ENCODE assay signal across 28 mouse cellular contexts in genomic region chr19:37391869-37392268, GRCm38 (mm10). TPM values are rescaled to one million over a fixed set of nuclear protein-coding genes. Genes with fewer than 3 reads are reported as not detected.
A peak's percentile ranks its signal among the peaks of the same experiment; 100 is the strongest.
DNase-seq lines count a peak whose midpoint lies in the region; TF ChIP-seq lines count a peak whose summit lies in the region.
"Had no signal": no experiment of that assay in that cellular context is flagged by ENCODE, and none has a peak within 500 bp of the region (broad histone marks: within the 10 kb centered on the region; RNA-seq: fewer than 3 reads in every experiment).

No protein-coding gene starts in this region.

- no peak for TF ChIP-seq CTCF in testis, adult 2 months (IDR thresholded peaks at IDR 0.05; ENCODE audit: control insufficient read depth, insufficient read depth, insufficient replicate concordance, low read depth, low read length)
- TF ChIP-seq CTCF in MEL (IDR thresholded peaks at IDR 0.05 in 2 of 3, conservative IDR thresholded peaks at IDR 0.05 in 1 of 3; ENCODE audit: control insufficient read depth in 1 of 3, insufficient read depth in 1 of 3, low read depth in 2 of 3, low read length in 3 of 3, poor library complexity in 1 of 3, severe bottlenecking in 1 of 3), result no peak

- no peak overlapping the region for H3K27ac ChIP-seq in testis, adult 2 months (ENCODE audit: control insufficient read depth, insufficient read depth, low read depth, low read length)
- H3K27ac ChIP-seq in MEL (ENCODE audit: control insufficient read depth, low read depth, low read length), result no peak overlapping the region
- H3K27ac ChIP-seq: embryonic facial prominence, embryonic 10.5 days; embryonic facial prominence, embryonic 13.5 days; forebrain, embryonic 12.5 days; forebrain, embryonic 15.5 days; heart, adult 2 months; heart, embryonic 10.5 days; heart, embryonic 13.5 days; hindbrain, embryonic 12.5 days; intestine, embryonic 15.5 days had no signal

- DNase-seq in testis, postnatal 10 days (ENCODE audit: low spot score), result no peak
- peak; percentile 34 for DNase-seq in MEL (ENCODE audit: low read depth, low spot score)
- DNase-seq in thymus, postnatal 4 days, result no peak
- DNase-seq in frontal cortex, postnatal 14 days (ENCODE audit: low spot score in 2 of 2), result no peak
- DNase-seq in thymus, postnatal 14 days, result no peak
- DNase-seq: adrenal gland, adult 2 months; adrenal gland, postnatal 14 days; cerebellum, adult 11 months; cerebellum, adult 8-10 months; cerebellum, postnatal 10 days; cerebellum, postnatal 36 days; embryo, embryonic 11 days; gastrocnemius, postnatal 10 days; gastrocnemius, postnatal 36 days; heart, adult 2 months had no signal

- no peak overlapping the region for H3ac ChIP-seq in myocyte (ENCODE audit: control insufficient read depth, insufficient read length)

- no peak overlapping the region for H3K4me2 ChIP-seq in myocyte (ENCODE audit: low read depth)
- H3K4me2 ChIP-seq: embryonic facial prominence, embryonic 13.5 days; forebrain, embryonic 12.5 days; forebrain, embryonic 15.5 days; heart, embryonic 13.5 days; hindbrain, embryonic 12.5 days; intestine, embryonic 15.5 days had no signal

- H3K27me3 ChIP-seq in testis, adult 2 months (ENCODE audit: control insufficient read depth, insufficient read depth, low read length), result no peaks in the 10 kb centered on the region
- H3K27me3 ChIP-seq in MEL (ENCODE audit: control insufficient read depth in 1 of 2, insufficient read depth in 2 of 2, low read length in 2 of 2) (no peaks in the 10 kb centered on the region), myocyte (ENCODE audit: control insufficient read depth, insufficient read depth, insufficient read length) (no peaks in the 10 kb centered on the region)
- H3K27me3 ChIP-seq: CH12.LX; embryonic facial prominence, embryonic 13.5 days; forebrain, embryonic 12.5 days; forebrain, embryonic 15.5 days; heart, embryonic 13.5 days; hindbrain, embryonic 12.5 days; intestine, embryonic 15.5 days; Patski had no signal

- no peaks in the 10 kb centered on the region; the same call in 1 of the 2 replicates for H3K79me2 ChIP-seq in MEL (ENCODE audit: control insufficient read depth, insufficient read depth, low read length, poor library complexity)
- H3K79me2 ChIP-seq in myocyte (ENCODE audit: control insufficient read depth, insufficient read depth), result peaks cover 13% of the 10 kb centered on the region

- no peaks in the 10 kb centered on the region for H3K9me3 ChIP-seq in MEL (replicated peaks; ENCODE audit: insufficient read depth, low read length)
- H3K9me3 ChIP-seq: embryonic facial prominence, embryonic 10.5 days; embryonic facial prominence, embryonic 13.5 days; forebrain, embryonic 12.5 days; forebrain, embryonic 15.5 days; heart, embryonic 10.5 days; heart, embryonic 13.5 days; hindbrain, embryonic 12.5 days; intestine, embryonic 15.5 days had no signal

- no peak for TF ChIP-seq RAD21 in MEL (IDR thresholded peaks at IDR 0.05; ENCODE audit: low read depth, low read length)

- H3K36me3 ChIP-seq in testis, adult 2 months (ENCODE audit: control insufficient read depth, insufficient read depth, low read length), result no peaks in the 10 kb centered on the region
- H3K36me3 ChIP-seq in MEL (ENCODE audit: control insufficient read depth in 1 of 2, insufficient read depth in 2 of 2, low read length in 2 of 2) (peaks cover 2 to 65% of the 10 kb centered on the region in 2 experiments; a peak in 2 of 4 replicates), myocyte (ENCODE audit: control insufficient read depth, insufficient read depth) (peaks cover 29% of the 10 kb centered on the region)

- no peaks in the 10 kb centered on the region for H3K4me1 ChIP-seq in testis, adult 2 months (ENCODE audit: control insufficient read depth, insufficient read depth, low read length)
- H3K4me1 ChIP-seq in MEL (ENCODE audit: control insufficient read depth in 1 of 2, insufficient read depth in 2 of 2, low read length in 2 of 2), result no peaks in the 10 kb centered on the region
- H3K4me1 ChIP-seq: embryonic facial prominence, embryonic 10.5 days; embryonic facial prominence, embryonic 13.5 days; forebrain, embryonic 12.5 days; forebrain, embryonic 15.5 days; heart, embryonic 10.5 days; heart, embryonic 13.5 days; hindbrain, embryonic 12.5 days; intestine, embryonic 15.5 days had no signal

- no peak for TF ChIP-seq POLR2A in testis, adult 2 months (IDR thresholded peaks at IDR 0.05; ENCODE audit: control insufficient read depth, low read depth, low read length)
- no peak for TF ChIP-seq POLR2A in MEL (IDR thresholded peaks at IDR 0.05; ENCODE audit: control insufficient read depth in 1 of 2, insufficient read depth in 1 of 2, low read depth in 1 of 2, low read length in 2 of 2, poor library complexity in 1 of 2)
- TF ChIP-seq POLR2A in myocyte (IDR thresholded peaks at IDR 0.05; ENCODE audit: insufficient read length, low read depth), result no peak

- H3K4me3 ChIP-seq in testis, adult 2 months (ENCODE audit: control insufficient read depth, low read depth, low read length), result peak overlapping the region; percentile 13; the same call in 1 of the 2 replicates
- no peak overlapping the region for H3K4me3 ChIP-seq in MEL (ENCODE audit: control insufficient read depth in 1 of 2, insufficient read depth in 1 of 2, low read depth in 2 of 2, low read length in 2 of 2)
- no peak overlapping the region for H3K4me3 ChIP-seq in myocyte
- H3K4me3 ChIP-seq: embryonic facial prominence, embryonic 10.5 days; embryonic facial prominence, embryonic 13.5 days; erythroblast, embryonic 14.5 days; forebrain, embryonic 12.5 days; forebrain, embryonic 15.5 days; heart, adult 2 months; heart, embryonic 10.5 days; heart, embryonic 13.5 days; hindbrain, embryonic 12.5 days; intestine, embryonic 15.5 days had no signal

- no peak for TF ChIP-seq EP300 in MEL (IDR thresholded peaks at IDR 0.05; ENCODE audit: low read depth in 1 of 2, low read length in 2 of 2)

- no peak overlapping the region for H3K9ac ChIP-seq in MEL (ENCODE audit: control insufficient read depth, low read depth, low read length, poor library complexity, severe bottlenecking)
- H3K9ac ChIP-seq: embryonic facial prominence, embryonic 13.5 days; forebrain, embryonic 12.5 days; forebrain, embryonic 15.5 days; heart, embryonic 13.5 days; hindbrain, embryonic 12.5 days; intestine, embryonic 15.5 days had no signal

TF ChIP-seq in MEL, 35 proteins besides CTCF, POLR2A, EP300 and RAD21 (continues in another document):
- TF ChIP-seq MXI1 (IDR thresholded peaks at IDR 0.05; ENCODE audit: low read depth, low read length) (no peak), MYC (IDR thresholded peaks at IDR 0.05; ENCODE audit: low read depth, low read length) (no peak), GABPA (IDR thresholded peaks at IDR 0.05; ENCODE audit: low read depth, low read length) (no peak), GATA1 (IDR thresholded peaks at IDR 0.05; ENCODE audit: low read depth, low read length) (no peak), MAZ (IDR thresholded peaks at IDR 0.05; ENCODE audit: low read depth, low read length) (no peak), HCFC1 (IDR thresholded peaks at IDR 0.05; ENCODE audit: low read depth, low read length) (no peak), CHD2 (IDR thresholded peaks at IDR 0.05; ENCODE audit: low read length) (no peak), MAFK (IDR thresholded peaks at IDR 0.05; ENCODE audit: borderline replicate concordance, low read depth, low read length) (no peak), USF1 (IDR thresholded peaks at IDR 0.05; ENCODE audit: low read depth, low read length) (no peak), TBP (IDR thresholded peaks at IDR 0.05; ENCODE audit: low read depth, low read length) (no peak), ZKSCAN1 (IDR thresholded peaks at IDR 0.05; ENCODE audit: low read depth, low read length) (no peak), ZMIZ1 (IDR thresholded peaks at IDR 0.05; ENCODE audit: low read depth, low read length) (no peak), MAX (IDR thresholded peaks at IDR 0.05; ENCODE audit: low read length) (no peak), MYB (IDR thresholded peaks at IDR 0.05; ENCODE audit: low read depth, low read length) (no peak)

TF ChIP-seq in myocyte, 11 proteins besides CTCF, POLR2A, EP300 and RAD21:
- TF ChIP-seq USF1 (IDR thresholded peaks at IDR 0.05; ENCODE audit: low read depth) (peak; percentile 15), REST (IDR thresholded peaks at IDR 0.05; ENCODE audit: insufficient read depth, insufficient read length) (no peak)

RNA-seq across cellular contexts. Expression of gene Kif11, which starts 15.7 kb away (rescaled TPM):
- 6.7 and 8.9 TPM in 2 replicates for polyA plus RNA-seq in testis, adult 2 months (2012; rRNA removed)
- 50.5 and 62.6 TPM in 2 replicates for total RNA-seq in MEL (2012; rRNA removed)
- polyA plus RNA-seq in MEL (2012; ENCODE audit: insufficient read depth in 1 of 2, insufficient read length in 2 of 2, low read depth in 1 of 2, low replicate concordance in 2 of 2, missing spikeins in 1 of 2) (10 to 100 TPM; 44.8 to 50.1 TPM), myocyte (2012; fragmentation: generic; extraction: Trizol) (4.1 TPM)

RNA-seq across cellular contexts. Expression of gene Hhex, which starts 42.7 kb away (rescaled TPM):
- polyA plus RNA-seq in testis, adult 2 months (2012; rRNA removed), result 0.89 and 0.93 TPM in 2 replicates
- not detected in 2 replicates for total RNA-seq in MEL (2012; rRNA removed)
- polyA plus RNA-seq in MEL (2012; ENCODE audit: insufficient read depth in 1 of 2, insufficient read length in 2 of 2, low read depth in 1 of 2, low replicate concordance in 2 of 2, missing spikeins in 1 of 2), result not detected
- polyA plus RNA-seq in myocyte (2012; fragmentation: generic; extraction: Trizol), result 0.44 TPM

RNA-seq across cellular contexts. Expression of gene Ide, which starts 54.2 kb away (rescaled TPM):
- polyA plus RNA-seq in testis, adult 2 months (2012; rRNA removed), result 91.8 and 96.7 TPM in 2 replicates
- total RNA-seq in MEL (2012; rRNA removed), result 32.6 and 41.1 TPM in 2 replicates
- polyA plus RNA-seq in MEL (2012; ENCODE audit: insufficient read depth in 1 of 2, insufficient read length in 2 of 2, low read depth in 1 of 2, low replicate concordance in 2 of 2, missing spikeins in 1 of 2) (10 to 100 TPM; 76.8 to 87.5 TPM), myocyte (2012; fragmentation: generic; extraction: Trizol) (12.0 TPM)
